Mouse (Mus musculus) MEL (cell line): ENCODE data around the gene Uhrf1bp1l. TPM values are rescaled to one million over a fixed set of nuclear protein-coding genes. Genes with fewer than 3 reads are reported as not detected.

Source experiments
- DNase-seq: peaks from one replicate; pipeline ENCODE4 v3.0.0; 2011; ENCODE audit warnings: low read depth, low spot score
- H3K27ac ChIP-seq: 2 replicates; pipeline ENCODE4 v1.5.1; 2012; ENCODE audit warnings: low read depth, mild to moderate bottlenecking, control low read depth, low read length, moderate library complexity; ENCODE audit not compliant: control insufficient read depth
- H3K27me3 ChIP-seq, 2 experiments: fragments of 150-350 bp in 1 of 2; sonication (generic) in 1 of 2; 2 replicates each; pipeline ENCODE4 v1.6.1; 2012; ENCODE audit warnings: low read length in 2 of 2, mild to moderate bottlenecking in 2 of 2, improper control_type of control experiment in 1 of 2, moderate library complexity in 1 of 2; ENCODE audit not compliant: insufficient read depth in 2 of 2, control insufficient read depth in 1 of 2
- H3K36me3 ChIP-seq, 2 experiments: 2 replicates each; pipeline ENCODE4 v1.6.1; 2012 to 2014; ENCODE audit warnings: low read length in 2 of 2, improper control_type of control experiment in 1 of 2, inconsistent platforms in 1 of 2, mild to moderate bottlenecking in 1 of 2; ENCODE audit not compliant: insufficient read depth in 2 of 2, control insufficient read depth in 1 of 2
- H3K4me1 ChIP-seq, 2 experiments: fragments of 150-350 bp in 1 of 2; sonication (generic) in 1 of 2; 2 replicates each; pipeline ENCODE4 v1.6.1; 2012; ENCODE audit warnings: low read length in 2 of 2, improper control_type of control experiment in 1 of 2, mild to moderate bottlenecking in 1 of 2; ENCODE audit not compliant: insufficient read depth in 2 of 2, control insufficient read depth in 1 of 2
- H3K4me3 ChIP-seq, 2 experiments: fragments of 150-350 bp in 1 of 2; sonication (generic) in 1 of 2; 2 replicates each; pipeline ENCODE4 v1.5.1; 2012; ENCODE audit warnings: low read depth in 2 of 2, low read length in 2 of 2, mild to moderate bottlenecking in 2 of 2, moderate library complexity in 2 of 2, control low read depth in 1 of 2, improper control_type of control experiment in 1 of 2; ENCODE audit not compliant: control insufficient read depth in 1 of 2, insufficient read depth in 1 of 2
- H3K79me2 ChIP-seq: 2 replicates; pipeline ENCODE4 v1.6.1; 2012; ENCODE audit warnings: mild to moderate bottlenecking, low read length, moderate library complexity; ENCODE audit not compliant: control insufficient read depth, poor library complexity, insufficient read depth
- H3K9ac ChIP-seq: 2 replicates; pipeline ENCODE4 v1.6.1; 2012; ENCODE audit warnings: low read depth, mild to moderate bottlenecking, control low read depth, low read length, moderate library complexity; ENCODE audit not compliant: control insufficient read depth, poor library complexity, severe bottlenecking
- H3K9me3 ChIP-seq: fragments of 150-350 bp; sonication (generic); replicated peaks from 2 replicates; pipeline ENCODE4 v1.6.1; 2012; ENCODE audit warnings: mild to moderate bottlenecking, low read length, improper control_type of control experiment, moderate library complexity; ENCODE audit not compliant: insufficient read depth
- CTCF ChIP-seq, 3 experiments: IDR thresholded peaks in 2 of 3; conservative IDR thresholded peaks in 1 of 3; 2 replicates each; pipeline ENCODE4 v1.5.1; 2011 to 2012; ENCODE audit warnings: low read length in 3 of 3, low read depth in 2 of 3, mild to moderate bottlenecking in 2 of 3, improper control_type of control experiment in 1 of 3, inconsistent platforms in 1 of 3, mixed read lengths in 1 of 3, moderate library complexity in 1 of 3; ENCODE audit not compliant: control insufficient read depth in 1 of 3, insufficient read depth in 1 of 3, poor library complexity in 1 of 3, severe bottlenecking in 1 of 3
- ELF1 ChIP-seq: IDR thresholded peaks from 2 replicates; pipeline ENCODE4 v1.6.1; 2014; ENCODE audit warnings: low read depth, mild to moderate bottlenecking, inconsistent platforms, low read length, improper control_type of control experiment, moderate library complexity
- ETS1 ChIP-seq: IDR thresholded peaks from 2 replicates; pipeline ENCODE4 v1.6.1; 2012; ENCODE audit warnings: low read depth, mild to moderate bottlenecking, inconsistent platforms, low read length, improper control_type of control experiment, moderate library complexity
- GABPA ChIP-seq: IDR thresholded peaks from 2 replicates; pipeline ENCODE4 v1.6.1; 2012; ENCODE audit warnings: low read depth, mild to moderate bottlenecking, inconsistent platforms, low read length, improper control_type of control experiment, moderate library complexity
- GATA1 ChIP-seq: IDR thresholded peaks from 2 replicates; pipeline ENCODE4 v1.6.1; 2011; ENCODE audit warnings: low read depth, low read length, improper control_type of control experiment
- MAFK ChIP-seq: IDR thresholded peaks from 2 replicates; pipeline ENCODE4 v1.6.1; 2011; ENCODE audit warnings: low read depth, mild to moderate bottlenecking, low read length, improper control_type of control experiment, borderline replicate concordance
- MAZ ChIP-seq: IDR thresholded peaks from 2 replicates; pipeline ENCODE4 v1.6.1; 2012; ENCODE audit warnings: low read depth, mild to moderate bottlenecking, inconsistent platforms, low read length, improper control_type of control experiment
- MEF2A ChIP-seq: IDR thresholded peaks from 2 replicates; pipeline ENCODE4 v1.6.1; 2014; ENCODE audit warnings: low read depth, mild to moderate bottlenecking, inconsistent platforms, low read length, improper control_type of control experiment; ENCODE audit not compliant: poor library complexity, insufficient replicate concordance, severe bottlenecking; ENCODE audit errors: extremely low read depth
- POLR2AphosphoS5 ChIP-seq: IDR thresholded peaks from 2 replicates; pipeline ENCODE4 v1.6.1; 2012; ENCODE audit warnings: low read depth, borderline replicate concordance, mild to moderate bottlenecking, inconsistent platforms, low read length, moderate library complexity, mixed read lengths
- RAD21 ChIP-seq: IDR thresholded peaks from 2 replicates; pipeline ENCODE4 v1.6.1; 2011; ENCODE audit warnings: mild to moderate bottlenecking, low read depth, low read length, improper control_type of control experiment
- SIN3A ChIP-seq: IDR thresholded peaks from 2 replicates; pipeline ENCODE4 v1.6.1; 2012; ENCODE audit warnings: low read length, improper control_type of control experiment, inconsistent platforms
- TBP ChIP-seq: IDR thresholded peaks from 2 replicates; pipeline ENCODE4 v1.8.0; 2011; ENCODE audit warnings: low read depth, low read length, improper control_type of control experiment
- USF1 ChIP-seq: IDR thresholded peaks from 2 replicates; pipeline ENCODE4 v1.6.1; 2014; ENCODE audit warnings: low read depth, mild to moderate bottlenecking, inconsistent platforms, low read length, improper control_type of control experiment, moderate library complexity
- USF2 ChIP-seq, 2 experiments: IDR thresholded peaks; 2 replicates each; pipeline ENCODE4 v1.6.1; 2011 to 2012; ENCODE audit warnings: improper control_type of control experiment in 2 of 2, low read length in 2 of 2, borderline replicate concordance in 1 of 2, inconsistent platforms in 1 of 2, low read depth in 1 of 2, mild to moderate bottlenecking in 1 of 2; ENCODE audit not compliant: insufficient read depth in 1 of 2
- ZC3H11A ChIP-seq: IDR thresholded peaks from 2 replicates; pipeline ENCODE4 v1.6.1; 2012; ENCODE audit warnings: low read depth, mild to moderate bottlenecking, inconsistent platforms, low read length, improper control_type of control experiment
- ZMIZ1 ChIP-seq: IDR thresholded peaks from 2 replicates; pipeline ENCODE4 v1.6.1; 2012; ENCODE audit warnings: low read depth, mild to moderate bottlenecking, inconsistent platforms, low read length, improper control_type of control experiment, moderate library complexity
- polyA plus RNA-seq, 2 experiments: library from polyadenylated mRNA; stranded (reverse) in 1 of 2; unstranded in 1 of 2; fragments of >175 nt in 1 of 2; fragments of >200 nt in 1 of 2; gene quantifications; 2 replicates each; pipeline versions ENCODE4 v1.2.1 to v1.2.4; 2012; ENCODE audit warnings: low replicate concordance in 2 of 2, low read depth in 1 of 2; ENCODE audit not compliant: insufficient read length in 2 of 2, insufficient read depth in 1 of 2, missing spikeins in 1 of 2
- total RNA-seq: library from RNA; depleted of rRNA; stranded (reverse); fragments of 300-350 nt; gene quantifications from 2 replicates; pipeline ENCODE4 v1.2.3, GENCODE M21; 2012

Gene Uhrf1bp1l
- total and polyA plus RNA-seq, 3 experiments = 23.7 to 44.8 (median 26.0) TPM

GRCm38 (mm10) chr10:89856286-89856685 lies 111.5 kb downstream of the Uhrf1bp1l start:
- Histone ChIP-seq H3K4me3 (no peak overlapping the region), H3K4me1 (no peaks in the 10 kb centered on the region), H3K36me3 (no peaks in the 10 kb centered on the region), H3K27me3 (no peaks in the 10 kb centered on the region), H3K9me3 (no peaks in the 10 kb centered on the region), H3K27ac (no peak overlapping the region), H3K9ac (no peak overlapping the region), H3K79me2 (no peaks in the 10 kb centered on the region)
- DNase-seq = no peak
- no peak for TF ChIP-seq USF2 (IDR thresholded peaks at IDR 0.05; ENCODE audit: borderline replicate concordance in 1 of 2, insufficient read depth in 1 of 2, low read depth in 1 of 2, low read length in 2 of 2)
- TF ChIP-seq MEF2A = no peak
- TF ChIP-seq GATA1 = no peak
- no peak for TF ChIP-seq RAD21
- TF ChIP-seq SIN3A = no peak
- TF ChIP-seq POLR2AphosphoS5 = no peak
- no peak for TF ChIP-seq ZMIZ1
- TF ChIP-seq MAFK = no peak
- no peak for TF ChIP-seq CTCF (IDR thresholded peaks at IDR 0.05 in 2 of 3, conservative IDR thresholded peaks at IDR 0.05 in 1 of 3; ENCODE audit: control insufficient read depth in 1 of 3, insufficient read depth in 1 of 3, low read depth in 2 of 3, low read length in 3 of 3, poor library complexity in 1 of 3, severe bottlenecking in 1 of 3)
- no peak for TF ChIP-seq ZC3H11A
- no peak for TF ChIP-seq ETS1
- TF ChIP-seq ELF1 = no peak
- no peak for TF ChIP-seq GABPA
- no peak for TF ChIP-seq USF1
- no peak for TF ChIP-seq MAZ

GRCm38 (mm10) chr10:89868211-89868610 lies 123.4 kb downstream of the Uhrf1bp1l start:
- no peaks in the 10 kb centered on the region for H3K9me3 ChIP-seq
- no peak overlapping the region for H3K4me3 ChIP-seq
- TF ChIP-seq TBP = no peak
- TF ChIP-seq SIN3A = no peak
- peak; percentile 28 for DNase-seq
- no peaks in the 10 kb centered on the region for H3K27me3 ChIP-seq
- H3K36me3 ChIP-seq = peaks cover 0 to 2% of the 10 kb centered on the region in 2 experiments; a peak in 1 of 4 replicates
- H3K9ac ChIP-seq = no peak overlapping the region
- no peak overlapping the region for H3K27ac ChIP-seq
- H3K79me2 ChIP-seq = no peaks in the 10 kb centered on the region
- no peaks in the 10 kb centered on the region for H3K4me1 ChIP-seq
